Mouse (Mus musculus) bone marrow, adult 2 months (tissue): ENCODE measurements around the gene Lrrk1.

ENCODE experiments used
- CTCF ChIP-seq: fragments of 200-500 bp; IDR thresholded peaks from 2 replicates; pipeline ENCODE4 v1.5.1; 2011; ENCODE audit warnings: low read length, control low read depth; ENCODE audit not compliant: control insufficient read depth, insufficient read depth
- POLR2A ChIP-seq: fragments of 200-500 bp; IDR thresholded peaks from 2 replicates; pipeline ENCODE4 v1.6.1; 2011; ENCODE audit warnings: low read depth, mild to moderate bottlenecking, control low read depth, low read length, borderline replicate concordance; ENCODE audit not compliant: control insufficient read depth

DNA sequence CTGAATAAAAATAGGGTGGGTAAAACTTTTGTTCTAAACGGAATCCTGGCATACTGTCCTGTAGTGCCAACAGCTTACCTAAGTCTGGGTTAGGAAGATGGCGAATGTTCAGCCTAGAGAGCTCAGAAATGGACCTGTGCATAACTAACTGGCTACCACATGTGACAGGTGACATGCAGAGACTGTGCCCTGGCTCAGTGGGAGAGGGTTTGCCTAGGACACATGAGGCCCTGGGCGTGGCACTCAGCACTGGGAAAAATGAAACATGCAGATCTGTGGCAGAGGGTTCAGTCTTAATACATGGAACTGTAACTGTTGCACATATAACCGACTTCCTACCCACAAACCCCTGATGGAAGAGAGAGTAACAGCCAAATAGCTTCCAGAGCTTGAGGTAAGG lies 204.1 kb downstream of the Lrrk1 start:
- TF ChIP-seq CTCF: no peak
- no peak for TF ChIP-seq POLR2A
